Mouse (Mus musculus): Measurements from ENCODE around the gene Otulinl.

The Otulinl gene

GRCm38 (mm10) chr15:27656626-27657025, 24.8 kb downstream of the Otulinl start:
- DNase-seq (ENCODE audit: low read depth): no peak

GRCm38 (mm10) chr15:27655015-27655414, 26.4 kb downstream of the Otulinl start:
- peak; percentile 53 for DNase-seq (ENCODE audit: low read depth)

- peak; percentile 88 for DNase-seq (ENCODE audit: low read depth)
Observed at GRCm38 (mm10) chr15:27647686-27648085, 33.7 kb downstream of the Otulinl start.

GRCm38 (mm10) chr15:27646665-27647064, 34.7 kb downstream of the Otulinl start:
- no peak for DNase-seq (ENCODE audit: low read depth)

- no peak for DNase-seq (ENCODE audit: low read depth)
Observed at GRCm38 (mm10) chr15:27645250-27645649, 36.1 kb downstream of the Otulinl start.

- peak; percentile 73 for DNase-seq (ENCODE audit: low read depth)
Observed at GRCm38 (mm10) chr15:27642895-27643294, 38.5 kb downstream of the Otulinl start.

GRCm38 (mm10) chr15:27641171-27641570, 40.2 kb downstream of the Otulinl start:
- DNase-seq (ENCODE audit: low read depth): peak; percentile 87

- DNase-seq (ENCODE audit: low read depth): no peak
Observed at GRCm38 (mm10) chr15:27633941-27634900, 47.2 kb downstream of the Otulinl start.

GRCm38 (mm10) chr15:27630601-27631383, 50.6 kb downstream of the Otulinl start, which contains the start of gene Otulin:
Otulin (minus strand) TSS chr15:27630693.
- DNase-seq (ENCODE audit: low read depth): peak; percentile 98

- peak; percentile 63 for DNase-seq (ENCODE audit: low read depth)
Observed at GRCm38 (mm10) chr15:27629800-27630600, 51.4 kb downstream of the Otulinl start.

- peak; percentile 53 for DNase-seq (ENCODE audit: low read depth)
Observed at GRCm38 (mm10) chr15:27629046-27629445, 52.3 kb downstream of the Otulinl start.

GRCm38 (mm10) chr15:27627794-27628193, 53.6 kb downstream of the Otulinl start:
- peak; percentile 89 for DNase-seq (ENCODE audit: low read depth)

- DNase-seq (ENCODE audit: low read depth): no peak
Observed at GRCm38 (mm10) chr15:27626314-27626713, 55.1 kb downstream of the Otulinl start.

GRCm38 (mm10) chr15:27625890-27626255, 55.5 kb downstream of the Otulinl start:
- no peak for DNase-seq (ENCODE audit: low read depth)

GRCm38 (mm10) chr15:27625014-27625889, 56.1 kb downstream of the Otulinl start:
- DNase-seq (ENCODE audit: low read depth): peak; percentile 65

- DNase-seq (ENCODE audit: low read depth): no peak
Observed at GRCm38 (mm10) chr15:27623286-27623685, 58.1 kb downstream of the Otulinl start.

GRCm38 (mm10) chr15:27620475-27621185, 60.7 kb downstream of the Otulinl start:
- no peak for DNase-seq (ENCODE audit: low read depth)

GRCm38 (mm10) chr15:27619683-27620082, 61.7 kb downstream of the Otulinl start:
- DNase-seq (ENCODE audit: low read depth): no peak

GRCm38 (mm10) chr15:27618778-27619533, 62.4 kb downstream of the Otulinl start:
- no peak for DNase-seq (ENCODE audit: low read depth)
